Mouse (Mus musculus): ENCODE measurements at regions not wholly inside any gene's neighbourhood (a gene's known extent, or its start where the extent isn't known, plus 50 kb on each side); places are given as distances from the start of the nearest gene placed in this dataset.

DNA sequence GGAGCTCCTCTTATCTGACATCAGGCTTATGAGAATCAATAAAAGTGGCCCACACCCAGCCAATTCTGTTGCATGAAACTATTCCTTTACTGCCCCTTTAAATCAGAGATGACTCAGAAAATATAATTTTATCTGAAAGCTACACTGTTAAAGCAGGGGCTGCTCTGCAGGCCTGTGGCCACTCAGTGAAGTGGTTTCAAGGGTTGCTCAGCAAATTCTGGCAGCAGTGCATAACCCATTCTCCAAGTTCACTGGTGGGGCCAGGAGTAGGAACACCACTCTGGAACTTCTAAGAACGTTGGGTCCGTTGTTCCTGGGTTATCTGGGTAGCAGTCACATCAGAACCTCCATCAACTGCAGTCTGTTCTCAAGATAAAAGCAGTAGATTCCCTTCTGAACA is 236.2 kb downstream of the Fam84b start:
- Histone ChIP-seq H3K36me3 (ENCODE audit: insufficient read depth, low read length) (no peaks in the 10 kb centered on the region), H3K27ac (ENCODE audit: low read depth, low read length) (no peak overlapping the region), H3K9ac (replicated peaks; ENCODE audit: low read length, poor library complexity, severe bottlenecking) (no peak overlapping the region), H3K27me3 (ENCODE audit: insufficient read depth, low read length) (no peaks in the 10 kb centered on the region), H3K4me2 (ENCODE audit: low read depth, low read length, poor library complexity, severe bottlenecking) (no peak overlapping the region), H3K4me1 (ENCODE audit: insufficient read depth, low read length) (no peaks in the 10 kb centered on the region), H3K4me3 (ENCODE audit: low read depth, low read length) (no peak overlapping the region), H3K9me3 (ENCODE audit: low read length) (no peaks in the 10 kb centered on the region)
- no peak for TF ChIP-seq CTCF (IDR thresholded peaks at IDR 0.05)
- no peak for DNase-seq (ENCODE audit: low spot score)
- ATAC-seq (ENCODE audit: low FRiP score): no peak
- WGBS: 64% methylated on average over 2 of the region's 2 CpGs

DNA sequence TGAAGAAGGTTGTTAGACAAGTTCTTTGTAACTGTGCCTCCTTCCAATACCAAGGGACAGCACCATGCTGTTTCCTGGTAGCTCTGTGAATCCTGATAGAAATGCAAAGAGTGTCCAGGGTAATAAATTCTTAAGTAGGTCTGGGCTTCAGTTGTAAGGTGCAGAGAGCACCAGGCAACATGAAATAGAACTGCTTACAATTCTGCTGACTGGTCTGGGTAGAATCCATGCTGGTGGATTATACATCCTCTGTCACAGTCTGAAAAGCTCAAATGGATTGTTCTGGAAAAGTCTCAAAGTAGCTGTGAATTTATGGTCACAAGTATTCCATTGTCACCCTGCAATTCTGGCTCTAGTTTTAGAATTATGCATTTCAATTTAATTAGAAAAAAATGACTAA is 251.7 kb downstream of the Fam84b start:
- Histone ChIP-seq H3K9me3 (ENCODE audit: low read length) (no peaks in the 10 kb centered on the region), H3K4me3 (ENCODE audit: low read depth, low read length) (no peak overlapping the region), H3K4me1 (ENCODE audit: insufficient read depth, low read length) (no peaks in the 10 kb centered on the region), H3K27ac (ENCODE audit: low read depth, low read length) (no peak overlapping the region), H3K36me3 (ENCODE audit: insufficient read depth, low read length) (no peaks in the 10 kb centered on the region), H3K27me3 (ENCODE audit: insufficient read depth, low read length) (no peaks in the 10 kb centered on the region), H3K9ac (replicated peaks; ENCODE audit: low read length, poor library complexity, severe bottlenecking) (no peak overlapping the region), H3K4me2 (ENCODE audit: low read depth, low read length, poor library complexity, severe bottlenecking) (no peak overlapping the region)
- TF ChIP-seq CTCF (IDR thresholded peaks at IDR 0.05): no peak
- ATAC-seq (ENCODE audit: low FRiP score): no peak
- DNase-seq (ENCODE audit: low spot score): no peak

GRCm38 (mm10) chr15:60577084-60577483 is 276.5 kb downstream of the Fam84b start:
- no peaks in the 10 kb centered on the region for H3K27me3 ChIP-seq (ENCODE audit: insufficient read depth, low read length)
- 77% methylated on average over 5 of the region's 5 CpGs for WGBS
- DNase-seq (ENCODE audit: low spot score) (no peak), ATAC-seq (ENCODE audit: low FRiP score) (no peak)
- no peak overlapping the region for H3K9ac ChIP-seq (replicated peaks; ENCODE audit: low read length, poor library complexity, severe bottlenecking)
- no peaks in the 10 kb centered on the region for H3K4me1 ChIP-seq (ENCODE audit: insufficient read depth, low read length)
- H3K4me2 ChIP-seq (ENCODE audit: low read depth, low read length, poor library complexity, severe bottlenecking): no peak overlapping the region
- H3K4me3 ChIP-seq (ENCODE audit: low read depth, low read length): no peak overlapping the region
- no peak overlapping the region for H3K27ac ChIP-seq (ENCODE audit: low read depth, low read length)
- no peaks in the 10 kb centered on the region for H3K36me3 ChIP-seq (ENCODE audit: insufficient read depth, low read length)
- no peak for TF ChIP-seq CTCF (IDR thresholded peaks at IDR 0.05)
- H3K9me3 ChIP-seq (ENCODE audit: low read length): no peaks in the 10 kb centered on the region

DNA sequence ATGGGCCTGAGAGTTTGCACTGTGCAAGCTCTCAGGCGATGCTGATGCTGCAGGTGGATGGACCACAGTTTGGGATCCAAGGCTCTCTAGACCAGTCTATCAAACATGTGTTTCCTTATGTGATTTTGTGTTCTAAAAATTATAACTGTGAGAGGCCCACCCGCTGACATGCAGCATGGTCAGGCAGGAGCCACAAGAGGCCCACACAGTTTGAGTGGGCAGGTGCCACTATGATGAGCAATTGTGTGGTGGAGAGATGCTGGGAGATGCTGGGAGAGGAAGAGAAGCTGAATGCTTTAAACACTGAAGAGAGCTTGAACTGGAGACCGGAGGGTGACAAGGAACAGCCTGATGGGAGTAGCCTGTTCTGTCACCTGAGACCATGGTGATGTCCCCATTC is 287.3 kb downstream of the Fam84b start:
- no peaks in the 10 kb centered on the region for H3K9me3 ChIP-seq (ENCODE audit: low read length)
- no peak overlapping the region for H3K4me3 ChIP-seq (ENCODE audit: low read depth, low read length)
- no peaks in the 10 kb centered on the region for H3K4me1 ChIP-seq (ENCODE audit: insufficient read depth, low read length)
- no peak for TF ChIP-seq CTCF (IDR thresholded peaks at IDR 0.05)
- no peaks in the 10 kb centered on the region for H3K36me3 ChIP-seq (ENCODE audit: insufficient read depth, low read length)
- H3K4me2 ChIP-seq (ENCODE audit: low read depth, low read length, poor library complexity, severe bottlenecking): no peak overlapping the region
- no peak overlapping the region for H3K27ac ChIP-seq (ENCODE audit: low read depth, low read length)
- no peak for ATAC-seq (ENCODE audit: low FRiP score)
- WGBS: 95% methylated on average over 3 of the region's 3 CpGs
- no peaks in the 10 kb centered on the region for H3K27me3 ChIP-seq (ENCODE audit: insufficient read depth, low read length)
- H3K9ac ChIP-seq (replicated peaks; ENCODE audit: low read length, poor library complexity, severe bottlenecking): no peak overlapping the region
- DNase-seq (ENCODE audit: low spot score): no peak

DNA sequence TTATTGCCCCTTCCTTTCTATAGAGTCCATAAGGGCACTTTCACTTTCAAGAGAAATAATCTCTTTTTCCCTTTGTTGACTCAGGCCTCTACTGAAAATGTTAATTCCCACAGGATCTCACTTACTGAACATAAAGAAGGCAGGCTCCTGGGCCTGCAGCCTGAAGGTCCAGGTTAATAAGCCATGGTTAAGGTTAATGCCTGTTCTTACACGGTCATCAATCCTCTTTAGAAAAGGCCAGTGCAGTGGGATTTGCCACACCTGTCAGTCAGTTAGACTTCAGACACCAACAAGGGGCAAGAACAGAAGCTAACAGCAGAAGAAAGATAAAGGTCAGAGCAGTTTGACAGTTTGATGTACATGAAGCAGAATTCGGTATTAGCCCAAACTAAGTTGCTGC is 288.6 kb downstream of the Fam84b start:
- H3K4me1 ChIP-seq (ENCODE audit: insufficient read depth, low read length): no peaks in the 10 kb centered on the region
- ATAC-seq (ENCODE audit: low FRiP score) (no peak), DNase-seq (ENCODE audit: low spot score) (no peak)
- no peak overlapping the region for H3K4me2 ChIP-seq (ENCODE audit: low read depth, low read length, poor library complexity, severe bottlenecking)
- H3K4me3 ChIP-seq (ENCODE audit: low read depth, low read length): no peak overlapping the region
- H3K36me3 ChIP-seq (ENCODE audit: insufficient read depth, low read length): no peaks in the 10 kb centered on the region
- H3K9ac ChIP-seq (replicated peaks; ENCODE audit: low read length, poor library complexity, severe bottlenecking): no peak overlapping the region
- 24% methylated on average over 2 of the region's 2 CpGs for WGBS
- no peak for TF ChIP-seq CTCF (IDR thresholded peaks at IDR 0.05)
- H3K27me3 ChIP-seq (ENCODE audit: insufficient read depth, low read length): no peaks in the 10 kb centered on the region
- H3K9me3 ChIP-seq (ENCODE audit: low read length): no peaks in the 10 kb centered on the region
- no peak overlapping the region for H3K27ac ChIP-seq (ENCODE audit: low read depth, low read length)

DNA sequence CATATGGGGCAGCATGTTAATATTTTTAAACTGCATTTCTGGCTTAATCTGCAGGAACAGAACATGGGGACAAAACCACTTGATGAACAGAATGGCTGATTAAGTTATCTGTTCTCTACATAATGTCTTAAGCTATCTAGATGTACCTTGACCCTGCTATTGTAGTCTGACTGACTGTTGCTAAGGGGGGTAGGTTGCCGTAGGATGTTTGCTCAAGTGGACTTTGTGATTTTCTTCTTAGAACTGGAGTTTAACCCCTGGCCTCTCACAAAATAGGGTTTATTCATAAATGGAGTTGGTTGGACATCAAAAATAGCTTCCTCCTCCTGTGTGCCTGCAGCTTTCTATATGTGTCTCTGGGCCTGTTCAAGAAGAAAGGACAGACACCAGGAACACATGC is 292.9 kb downstream of the Fam84b start:
- ATAC-seq (ENCODE audit: low FRiP score) (no peak), DNase-seq (ENCODE audit: low spot score) (no peak)
- Histone ChIP-seq H3K27me3 (ENCODE audit: insufficient read depth, low read length) (no peaks in the 10 kb centered on the region), H3K4me1 (ENCODE audit: insufficient read depth, low read length) (no peaks in the 10 kb centered on the region), H3K9me3 (ENCODE audit: low read length) (no peaks in the 10 kb centered on the region), H3K4me2 (ENCODE audit: low read depth, low read length, poor library complexity, severe bottlenecking) (no peak overlapping the region), H3K27ac (ENCODE audit: low read depth, low read length) (no peak overlapping the region), H3K4me3 (ENCODE audit: low read depth, low read length) (no peak overlapping the region), H3K36me3 (ENCODE audit: insufficient read depth, low read length) (no peaks in the 10 kb centered on the region), H3K9ac (replicated peaks; ENCODE audit: low read length, poor library complexity, severe bottlenecking) (no peak overlapping the region)
- 76% methylated on average over 1 of the region's 1 CpGs for WGBS
- TF ChIP-seq CTCF (IDR thresholded peaks at IDR 0.05): no peak

DNA sequence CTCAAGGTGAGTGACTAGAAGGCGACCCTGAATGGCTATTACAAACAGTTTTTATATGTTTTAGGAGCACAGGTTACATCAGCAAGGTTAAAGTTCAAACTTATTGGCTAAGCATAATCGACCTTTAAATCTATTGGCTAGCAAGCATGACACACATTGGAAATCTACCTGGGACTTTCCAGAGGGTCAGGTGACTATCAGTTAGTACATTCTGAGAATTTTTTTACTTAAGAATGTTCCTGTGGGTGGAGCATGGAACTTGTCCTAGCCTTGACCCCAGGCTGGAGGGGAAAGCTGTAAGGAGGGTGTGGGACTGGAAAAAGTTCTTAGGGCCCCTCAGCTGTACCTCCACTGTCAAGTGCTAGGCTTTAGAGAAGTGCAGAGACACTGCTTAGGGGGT is 297.9 kb downstream of the Fam84b start:
- WGBS: 86% methylated on average over 2 of the region's 2 CpGs
- Histone ChIP-seq H3K4me1 (ENCODE audit: insufficient read depth, low read length) (no peaks in the 10 kb centered on the region), H3K27me3 (ENCODE audit: insufficient read depth, low read length) (no peaks in the 10 kb centered on the region), H3K9me3 (ENCODE audit: low read length) (no peaks in the 10 kb centered on the region), H3K9ac (replicated peaks; ENCODE audit: low read length, poor library complexity, severe bottlenecking) (no peak overlapping the region), H3K27ac (ENCODE audit: low read depth, low read length) (no peak overlapping the region), H3K36me3 (ENCODE audit: insufficient read depth, low read length) (no peaks in the 10 kb centered on the region), H3K4me2 (ENCODE audit: low read depth, low read length, poor library complexity, severe bottlenecking) (no peak overlapping the region), H3K4me3 (ENCODE audit: low read depth, low read length) (no peak overlapping the region)
- DNase-seq (ENCODE audit: low spot score): no peak
- TF ChIP-seq CTCF (IDR thresholded peaks at IDR 0.05): no peak
- no peak for ATAC-seq (ENCODE audit: low FRiP score)

Measured in midbrain, postnatal 0 days (tissue).